Mouse (Mus musculus) embryonic fibroblast, embryonic 13.5 days (primary cell): Measurements from ENCODE around the gene Vps45.

Source experiments
- CTCF ChIP-seq: IDR thresholded peaks from 2 replicates; pipeline ENCODE4 v1.5.1; 2011; ENCODE audit warnings: mild to moderate bottlenecking, control low read depth, low read length, moderate library complexity, borderline replicate concordance; ENCODE audit not compliant: insufficient read depth
- POLR2A ChIP-seq: IDR thresholded peaks from 2 replicates; pipeline ENCODE4 v1.6.1; 2011; ENCODE audit warnings: low read depth, mild to moderate bottlenecking, control low read depth, low read length, moderate library complexity

GRCm38 (mm10) chr3:95994975-95995801 is 63.1 kb downstream of the Vps45 start:
- TF ChIP-seq CTCF (no peak), POLR2A (no peak)
